Mouse (Mus musculus) MEL (cell line): ENCODE data around the gene Tnfrsf11a. TPM values are rescaled to one million over a fixed set of nuclear protein-coding genes. Genes with fewer than 3 reads are reported as not detected.

ENCODE experiments used
- DNase-seq: peaks from one replicate; pipeline ENCODE4 v3.0.0; 2011; ENCODE audit warnings: low read depth, low spot score
- H3K27ac ChIP-seq: 2 replicates; pipeline ENCODE4 v1.5.1; 2012; ENCODE audit warnings: low read depth, mild to moderate bottlenecking, control low read depth, low read length, moderate library complexity; ENCODE audit not compliant: control insufficient read depth
- H3K27me3 ChIP-seq, 2 experiments: fragments of 150-350 bp in 1 of 2; sonication (generic) in 1 of 2; 2 replicates each; pipeline ENCODE4 v1.6.1; 2012; ENCODE audit warnings: low read length in 2 of 2, mild to moderate bottlenecking in 2 of 2, improper control_type of control experiment in 1 of 2, moderate library complexity in 1 of 2; ENCODE audit not compliant: insufficient read depth in 2 of 2, control insufficient read depth in 1 of 2
- H3K36me3 ChIP-seq, 2 experiments: 2 replicates each; pipeline ENCODE4 v1.6.1; 2012 to 2014; ENCODE audit warnings: low read length in 2 of 2, improper control_type of control experiment in 1 of 2, inconsistent platforms in 1 of 2, mild to moderate bottlenecking in 1 of 2; ENCODE audit not compliant: insufficient read depth in 2 of 2, control insufficient read depth in 1 of 2
- H3K4me1 ChIP-seq, 2 experiments: fragments of 150-350 bp in 1 of 2; sonication (generic) in 1 of 2; 2 replicates each; pipeline ENCODE4 v1.6.1; 2012; ENCODE audit warnings: low read length in 2 of 2, improper control_type of control experiment in 1 of 2, mild to moderate bottlenecking in 1 of 2; ENCODE audit not compliant: insufficient read depth in 2 of 2, control insufficient read depth in 1 of 2
- H3K4me3 ChIP-seq, 2 experiments: fragments of 150-350 bp in 1 of 2; sonication (generic) in 1 of 2; 2 replicates each; pipeline ENCODE4 v1.5.1; 2012; ENCODE audit warnings: low read depth in 2 of 2, low read length in 2 of 2, mild to moderate bottlenecking in 2 of 2, moderate library complexity in 2 of 2, control low read depth in 1 of 2, improper control_type of control experiment in 1 of 2; ENCODE audit not compliant: control insufficient read depth in 1 of 2, insufficient read depth in 1 of 2
- H3K79me2 ChIP-seq: 2 replicates; pipeline ENCODE4 v1.6.1; 2012; ENCODE audit warnings: mild to moderate bottlenecking, low read length, moderate library complexity; ENCODE audit not compliant: control insufficient read depth, poor library complexity, insufficient read depth
- H3K9ac ChIP-seq: 2 replicates; pipeline ENCODE4 v1.6.1; 2012; ENCODE audit warnings: low read depth, mild to moderate bottlenecking, control low read depth, low read length, moderate library complexity; ENCODE audit not compliant: control insufficient read depth, poor library complexity, severe bottlenecking
- H3K9me3 ChIP-seq: fragments of 150-350 bp; sonication (generic); replicated peaks from 2 replicates; pipeline ENCODE4 v1.6.1; 2012; ENCODE audit warnings: mild to moderate bottlenecking, low read length, improper control_type of control experiment, moderate library complexity; ENCODE audit not compliant: insufficient read depth
- BHLHE40 ChIP-seq: IDR thresholded peaks from 2 replicates; pipeline ENCODE4 v1.6.1; 2012; ENCODE audit warnings: low read depth, mild to moderate bottlenecking, inconsistent platforms, low read length, improper control_type of control experiment, borderline replicate concordance
- CHD1 ChIP-seq: IDR thresholded peaks from 2 replicates; pipeline ENCODE4 v1.6.1; 2012; ENCODE audit warnings: low read depth, mild to moderate bottlenecking, inconsistent platforms, low read length, improper control_type of control experiment
- CHD2 ChIP-seq: IDR thresholded peaks from 2 replicates; pipeline ENCODE4 v1.6.1; 2011; ENCODE audit warnings: low read length, improper control_type of control experiment
- CTCF ChIP-seq, 3 experiments: IDR thresholded peaks in 2 of 3; conservative IDR thresholded peaks in 1 of 3; 2 replicates each; pipeline ENCODE4 v1.5.1; 2011 to 2012; ENCODE audit warnings: low read length in 3 of 3, low read depth in 2 of 3, mild to moderate bottlenecking in 2 of 3, improper control_type of control experiment in 1 of 3, inconsistent platforms in 1 of 3, mixed read lengths in 1 of 3, moderate library complexity in 1 of 3; ENCODE audit not compliant: control insufficient read depth in 1 of 3, insufficient read depth in 1 of 3, poor library complexity in 1 of 3, severe bottlenecking in 1 of 3
- EP300 ChIP-seq, 2 experiments: IDR thresholded peaks; 2 replicates each; pipeline ENCODE4 v1.6.1; 2011; ENCODE audit warnings: improper control_type of control experiment in 2 of 2, low read length in 2 of 2, low read depth in 1 of 2, mild to moderate bottlenecking in 1 of 2
- ETS1 ChIP-seq: IDR thresholded peaks from 2 replicates; pipeline ENCODE4 v1.6.1; 2012; ENCODE audit warnings: low read depth, mild to moderate bottlenecking, inconsistent platforms, low read length, improper control_type of control experiment, moderate library complexity
- GABPA ChIP-seq: IDR thresholded peaks from 2 replicates; pipeline ENCODE4 v1.6.1; 2012; ENCODE audit warnings: low read depth, mild to moderate bottlenecking, inconsistent platforms, low read length, improper control_type of control experiment, moderate library complexity
- HCFC1 ChIP-seq: IDR thresholded peaks from 2 replicates; pipeline ENCODE4 v1.6.1; 2012; ENCODE audit warnings: low read depth, mild to moderate bottlenecking, inconsistent platforms, low read length, improper control_type of control experiment, moderate library complexity
- JUND ChIP-seq: IDR thresholded peaks from 2 replicates; pipeline ENCODE4 v1.6.1; 2011; ENCODE audit warnings: low read depth, mild to moderate bottlenecking, improper control_type of control experiment, low read length
- KAT2A ChIP-seq: conservative IDR thresholded peaks from 2 replicates; pipeline ENCODE4 v1.6.1; 2012; ENCODE audit warnings: low read depth, low read length, improper control_type of control experiment, inconsistent platforms
- MAX ChIP-seq: IDR thresholded peaks from 2 replicates; pipeline ENCODE4 v1.6.1; 2011; ENCODE audit warnings: low read length, improper control_type of control experiment
- MAZ ChIP-seq: IDR thresholded peaks from 2 replicates; pipeline ENCODE4 v1.6.1; 2012; ENCODE audit warnings: low read depth, mild to moderate bottlenecking, inconsistent platforms, low read length, improper control_type of control experiment
- MEF2A ChIP-seq: IDR thresholded peaks from 2 replicates; pipeline ENCODE4 v1.6.1; 2014; ENCODE audit warnings: low read depth, mild to moderate bottlenecking, inconsistent platforms, low read length, improper control_type of control experiment; ENCODE audit not compliant: poor library complexity, insufficient replicate concordance, severe bottlenecking; ENCODE audit errors: extremely low read depth
- MYB ChIP-seq: IDR thresholded peaks from 2 replicates; pipeline ENCODE4 v1.6.1; 2011; ENCODE audit warnings: mild to moderate bottlenecking, low read depth, low read length, improper control_type of control experiment
- MYC ChIP-seq: IDR thresholded peaks from 2 replicates; pipeline ENCODE4 v1.6.1; 2011; ENCODE audit warnings: low read depth, mild to moderate bottlenecking, low read length, improper control_type of control experiment, moderate library complexity
- NELFE ChIP-seq: IDR thresholded peaks from 2 replicates; pipeline ENCODE4 v1.6.1; 2011; ENCODE audit warnings: low read depth, low read length, improper control_type of control experiment
- POLR2A ChIP-seq, 2 experiments: IDR thresholded peaks; 2 replicates each; pipeline ENCODE4 v1.6.1; 2011 to 2012; ENCODE audit warnings: low read length in 2 of 2, mild to moderate bottlenecking in 2 of 2, control low read depth in 1 of 2, improper control_type of control experiment in 1 of 2, low read depth in 1 of 2, moderate library complexity in 1 of 2; ENCODE audit not compliant: control insufficient read depth in 1 of 2, insufficient read depth in 1 of 2, poor library complexity in 1 of 2
- POLR2AphosphoS5 ChIP-seq: IDR thresholded peaks from 2 replicates; pipeline ENCODE4 v1.6.1; 2012; ENCODE audit warnings: low read depth, borderline replicate concordance, mild to moderate bottlenecking, inconsistent platforms, low read length, moderate library complexity, mixed read lengths
- RAD21 ChIP-seq: IDR thresholded peaks from 2 replicates; pipeline ENCODE4 v1.6.1; 2011; ENCODE audit warnings: mild to moderate bottlenecking, low read depth, low read length, improper control_type of control experiment
- RCOR1 ChIP-seq: IDR thresholded peaks from 2 replicates; pipeline ENCODE4 v1.6.1; 2012; ENCODE audit warnings: low read depth, mild to moderate bottlenecking, inconsistent platforms, low read length, improper control_type of control experiment
- SMC3 ChIP-seq: IDR thresholded peaks from 2 replicates; pipeline ENCODE4 v1.6.1; 2011; ENCODE audit warnings: low read depth, low read length, improper control_type of control experiment
- TCF12 ChIP-seq: IDR thresholded peaks from 2 replicates; pipeline ENCODE4 v1.6.1; 2014; ENCODE audit warnings: low read depth, mild to moderate bottlenecking, inconsistent platforms, low read length, improper control_type of control experiment, moderate library complexity
- UBTF ChIP-seq: IDR thresholded peaks from 2 replicates; pipeline ENCODE4 v1.6.1; 2012; ENCODE audit warnings: low read depth, mild to moderate bottlenecking, inconsistent platforms, low read length, improper control_type of control experiment, moderate library complexity, borderline replicate concordance; ENCODE audit not compliant: insufficient read depth
- USF1 ChIP-seq: IDR thresholded peaks from 2 replicates; pipeline ENCODE4 v1.6.1; 2014; ENCODE audit warnings: low read depth, mild to moderate bottlenecking, inconsistent platforms, low read length, improper control_type of control experiment, moderate library complexity
- ZC3H11A ChIP-seq: IDR thresholded peaks from 2 replicates; pipeline ENCODE4 v1.6.1; 2012; ENCODE audit warnings: low read depth, mild to moderate bottlenecking, inconsistent platforms, low read length, improper control_type of control experiment
- ZMIZ1 ChIP-seq: IDR thresholded peaks from 2 replicates; pipeline ENCODE4 v1.6.1; 2012; ENCODE audit warnings: low read depth, mild to moderate bottlenecking, inconsistent platforms, low read length, improper control_type of control experiment, moderate library complexity
- ZNF384 ChIP-seq: IDR thresholded peaks from 2 replicates; pipeline ENCODE4 v1.6.1; 2012; ENCODE audit warnings: low read depth, mild to moderate bottlenecking, inconsistent platforms, low read length, improper control_type of control experiment
- polyA plus RNA-seq, 2 experiments: library from polyadenylated mRNA; stranded (reverse) in 1 of 2; unstranded in 1 of 2; fragments of >175 nt in 1 of 2; fragments of >200 nt in 1 of 2; gene quantifications; 2 replicates each; pipeline versions ENCODE4 v1.2.1 to v1.2.4; 2012; ENCODE audit warnings: low replicate concordance in 2 of 2, low read depth in 1 of 2; ENCODE audit not compliant: insufficient read length in 2 of 2, insufficient read depth in 1 of 2, missing spikeins in 1 of 2
- total RNA-seq: library from RNA; depleted of rRNA; stranded (reverse); fragments of 300-350 nt; gene quantifications from 2 replicates; pipeline ENCODE4 v1.2.3, GENCODE M21; 2012

Tnfrsf11a gene
- total and polyA plus RNA-seq, 3 experiments, result not detected

DNA sequence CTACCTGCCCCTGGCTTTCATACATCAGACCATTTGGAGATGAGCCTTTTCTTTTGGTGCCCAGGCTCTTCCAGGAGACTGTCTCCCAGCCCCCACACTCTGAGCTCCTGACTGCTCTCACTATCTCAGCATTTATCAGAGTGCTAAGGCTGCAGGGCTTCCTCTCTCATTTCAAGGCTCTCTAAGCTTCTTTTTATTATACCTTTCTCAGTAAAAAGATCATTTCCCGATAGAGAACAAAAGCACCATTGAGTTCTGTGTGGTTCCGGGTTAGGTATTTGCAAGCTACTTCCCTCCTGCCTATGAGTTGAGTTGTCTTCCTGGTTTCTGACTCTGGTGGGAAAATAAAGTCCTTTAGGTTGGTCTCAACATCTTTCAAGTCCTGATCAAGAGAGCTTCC lies 103.0 kb downstream of the Tnfrsf11a start:
- no peaks in the 10 kb centered on the region for H3K27me3 ChIP-seq
- peaks cover 0 to 3% of the 10 kb centered on the region in 2 experiments; a peak in 1 of 4 replicates for H3K36me3 ChIP-seq
- H3K79me2 ChIP-seq, result no peaks in the 10 kb centered on the region
- no peak overlapping the region for H3K4me3 ChIP-seq
- H3K4me1 ChIP-seq, result no peaks in the 10 kb centered on the region
- H3K27ac ChIP-seq, result no peak overlapping the region
- TF ChIP-seq GABPA (no peak), ZMIZ1 (no peak), CTCF (IDR thresholded peaks at IDR 0.05 in 2 of 3, conservative IDR thresholded peaks at IDR 0.05 in 1 of 3; ENCODE audit: control insufficient read depth in 1 of 3, insufficient read depth in 1 of 3, low read depth in 2 of 3, low read length in 3 of 3, poor library complexity in 1 of 3, severe bottlenecking in 1 of 3) (no peak), EP300 (IDR thresholded peaks at IDR 0.05; ENCODE audit: low read depth in 1 of 2, low read length in 2 of 2) (no peak), ZC3H11A (no peak), MYB (no peak), POLR2A (IDR thresholded peaks at IDR 0.05; ENCODE audit: control insufficient read depth in 1 of 2, insufficient read depth in 1 of 2, low read depth in 1 of 2, low read length in 2 of 2, poor library complexity in 1 of 2) (no peak), ETS1 (no peak), MYC (no peak)
- no peaks in the 10 kb centered on the region for H3K9me3 ChIP-seq
- no peak for DNase-seq
- H3K9ac ChIP-seq, result no peak overlapping the region

DNA sequence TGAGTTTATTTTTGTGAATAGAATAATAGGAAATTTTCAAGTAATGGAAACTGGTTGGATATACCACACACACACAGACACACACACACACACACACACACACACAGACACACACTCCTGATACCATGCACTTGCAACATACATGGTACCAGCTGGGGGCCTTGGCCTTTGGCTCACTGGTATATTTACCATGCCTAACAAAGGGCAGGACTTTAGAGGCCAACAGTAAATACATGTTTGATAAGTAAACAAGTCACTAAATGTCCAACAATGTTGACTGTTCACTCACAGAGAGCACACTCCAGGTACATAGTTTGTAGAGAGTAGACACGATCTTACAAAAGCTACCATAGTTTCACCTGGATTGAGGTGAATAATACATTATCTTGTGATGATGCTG lies 104.6 kb downstream of the Tnfrsf11a start:
- Histone ChIP-seq H3K4me3 (no peak overlapping the region), H3K4me1 (no peaks in the 10 kb centered on the region), H3K9ac (no peak overlapping the region), H3K36me3 (peaks cover 0 to 3% of the 10 kb centered on the region in 2 experiments; a peak in 1 of 4 replicates), H3K27ac (no peak overlapping the region), H3K79me2 (no peaks in the 10 kb centered on the region), H3K9me3 (no peaks in the 10 kb centered on the region), H3K27me3 (no peaks in the 10 kb centered on the region)
- TF ChIP-seq MYB (no peak), RCOR1 (no peak), KAT2A (no peak), HCFC1 (no peak), MAZ (no peak), SMC3 (no peak), BHLHE40 (no peak), CHD1 (no peak), JUND (no peak), POLR2AphosphoS5 (no peak), UBTF (no peak), ZNF384 (no peak), USF1 (no peak), RAD21 (no peak), CTCF (IDR thresholded peaks at IDR 0.05 in 2 of 3, conservative IDR thresholded peaks at IDR 0.05 in 1 of 3; ENCODE audit: control insufficient read depth in 1 of 3, insufficient read depth in 1 of 3, low read depth in 2 of 3, low read length in 3 of 3, poor library complexity in 1 of 3, severe bottlenecking in 1 of 3) (no peak), NELFE (no peak), MAX (no peak), CHD2 (no peak), MEF2A (no peak), TCF12 (no peak)
- no peak for DNase-seq
